Mouse (Mus musculus): ENCODE measurements around the gene Ncapg.

Gene Ncapg

DNA sequence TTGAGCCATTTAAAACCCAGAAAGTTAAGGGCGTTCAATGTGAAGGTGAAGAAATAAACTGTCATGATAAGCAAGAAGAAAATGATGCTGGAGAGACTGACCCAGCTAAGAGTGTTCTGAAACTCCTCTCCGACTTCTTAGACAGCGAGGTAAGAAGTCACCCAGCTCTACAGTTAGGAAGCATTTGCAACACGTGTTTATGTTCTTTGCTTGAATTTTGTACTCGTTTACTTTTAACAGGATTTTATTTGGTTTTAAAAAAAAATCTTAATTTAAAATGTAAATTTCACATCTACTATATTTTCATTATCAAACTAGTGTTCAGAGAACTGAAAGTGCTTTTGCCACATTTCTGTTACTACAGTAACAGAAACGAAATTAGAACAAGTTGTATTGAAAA, 22.0 kb downstream of the Ncapg start:
- DNase-seq (ENCODE audit: low read depth) = no peak

DNA sequence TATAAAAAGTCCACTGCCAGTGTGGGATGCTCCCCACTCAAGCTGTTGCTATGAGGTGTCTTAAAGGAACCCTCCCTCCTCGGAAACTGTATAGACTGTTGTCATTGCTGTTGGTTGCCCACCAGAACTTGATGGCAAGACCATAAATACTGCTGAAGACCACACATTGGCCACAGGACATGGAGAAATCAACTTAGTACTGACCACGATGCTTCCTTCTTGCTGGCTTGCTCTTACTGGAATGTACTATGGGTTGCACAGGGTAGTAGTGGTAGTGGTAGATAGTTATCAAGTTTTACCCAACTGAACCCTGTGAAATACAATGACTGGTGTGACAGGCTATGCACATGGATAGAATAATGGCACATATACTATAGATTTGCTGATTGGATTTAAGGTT, 37.1 kb downstream of the Ncapg start:
- DNase-seq (ENCODE audit: low read depth) = no peak

GRCm38 (mm10) chr5:45709653-45710052, 39.9 kb downstream of the Ncapg start:
- DNase-seq (ENCODE audit: low read depth) = no peak

- DNase-seq (ENCODE audit: low read depth) = no peak
Observed at GRCm38 (mm10) chr5:45718848-45719488, 49.2 kb downstream of the Ncapg start.

GRCm38 (mm10) chr5:45733751-45734150, 64.0 kb downstream of the Ncapg start:
- peak; percentile 56 for DNase-seq (ENCODE audit: low read depth)

GRCm38 (mm10) chr5:45737911-45738310, 68.2 kb downstream of the Ncapg start:
- DNase-seq (ENCODE audit: low read depth) = no peak
